Mouse (Mus musculus) stomach, embryonic 14.5 days (tissue): ENCODE measurements at regions not wholly inside any gene's neighbourhood (a gene's known extent, or its start where the extent isn't known, plus 50 kb on each side); places are given as distances from the start of the nearest gene placed in this dataset.

Experiments used
- ATAC-seq: fragments of 200-750 bp; cut with Nextera tagmentation; 2 replicates; pipeline ENCODE4 v1.8.0; 2017; ENCODE audit warnings: low read depth, moderate TSS enrichment; ENCODE audit not compliant: insufficient number of reproducible peaks, insufficient read depth, low FRiP score
- H3K27ac ChIP-seq: fragments of 300-500 bp; sonication (generic); 2 replicates; pipeline ENCODE4 v1.5.1; 2014; ENCODE audit warnings: mild to moderate bottlenecking, low read length, moderate library complexity, mixed read lengths
- H3K27me3 ChIP-seq: fragments of 300-500 bp; sonication (generic); 2 replicates; pipeline ENCODE4 v1.6.1; 2014; ENCODE audit warnings: low read length, control low read depth, mixed read lengths; ENCODE audit not compliant: control insufficient read depth, insufficient read depth
- H3K36me3 ChIP-seq: fragments of 300-500 bp; sonication (generic); 2 replicates; pipeline ENCODE4 v1.6.1; 2014; ENCODE audit warnings: mild to moderate bottlenecking, control low read depth, low read length, moderate library complexity, mixed read lengths; ENCODE audit not compliant: control insufficient read depth, insufficient read depth
- H3K4me1 ChIP-seq: fragments of 300-500 bp; sonication (generic); 2 replicates; pipeline ENCODE4 v1.6.1; 2014; ENCODE audit warnings: low read length, control low read depth, mixed read lengths; ENCODE audit not compliant: control insufficient read depth, insufficient read depth
- H3K4me2 ChIP-seq: fragments of 300-500 bp; sonication (generic); replicated peaks from 2 replicates; pipeline ENCODE4 v1.6.1; 2014; ENCODE audit warnings: low read depth, low read length, control low read depth
- H3K4me3 ChIP-seq: fragments of 300-500 bp; sonication (generic); 2 replicates; pipeline ENCODE4 v1.5.1; 2014; ENCODE audit warnings: low read depth, low read length, control low read depth
- H3K9ac ChIP-seq: fragments of 300-500 bp; sonication (generic); replicated peaks from 2 replicates; pipeline ENCODE4 v1.6.1; 2014; ENCODE audit warnings: low read depth, mild to moderate bottlenecking, control low read depth, low read length, moderate library complexity, mixed read lengths
- H3K9me3 ChIP-seq: fragments of 300-500 bp; sonication (generic); 2 replicates; pipeline ENCODE4 v1.6.1; 2016; ENCODE audit warnings: low read depth, low read length, control low read depth; ENCODE audit not compliant: control insufficient read depth
- WGBS: fragments of 180-500 bp; shearing (Covaris S2); extraction: QIAGEN DNeasy Blood & Tissue Kit; methylation state at CpG from one replicate; pipeline ENCODE4 v1.1.7; 2014; 5-methylcytosine and 5-hydroxymethylcytosine counted together

GRCm38 (mm10) chr9:61670986-61671385 is 243.4 kb downstream of the Rplp1 start:
- Histone ChIP-seq H3K4me2 (no peak overlapping the region), H3K4me1 (no peaks in the 10 kb centered on the region), H3K9ac (no peak overlapping the region), H3K4me3 (no peak overlapping the region), H3K27me3 (no peaks in the 10 kb centered on the region), H3K9me3 (peaks cover 3% of the 10 kb centered on the region; the same call in 1 of the 2 replicates), H3K27ac (no peak overlapping the region), H3K36me3 (no peaks in the 10 kb centered on the region)
- WGBS, result 57% methylated on average over 4 of the region's 4 CpGs
- ATAC-seq, result no peak

- no peak overlapping the region for H3K4me3 ChIP-seq
- no peaks in the 10 kb centered on the region for H3K36me3 ChIP-seq
- no peak overlapping the region for H3K9ac ChIP-seq
- no peak for ATAC-seq
- no peak overlapping the region for H3K4me2 ChIP-seq
- no peaks in the 10 kb centered on the region for H3K4me1 ChIP-seq
- peaks cover 3% of the 10 kb centered on the region; the same call in 1 of the 2 replicates for H3K9me3 ChIP-seq
- no peaks in the 10 kb centered on the region for H3K27me3 ChIP-seq
- 32% methylated on average over 10 of the region's 10 CpGs for WGBS
- H3K27ac ChIP-seq, result no peak overlapping the region
Measured at GRCm38 (mm10) chr9:61669729-61670520, 244.4 kb downstream of the Rplp1 start.

GRCm38 (mm10) chr9:61668723-61669122 is 245.6 kb downstream of the Rplp1 start:
- Histone ChIP-seq H3K27me3 (no peaks in the 10 kb centered on the region), H3K9ac (no peak overlapping the region), H3K36me3 (no peaks in the 10 kb centered on the region), H3K4me2 (no peak overlapping the region), H3K27ac (no peak overlapping the region), H3K9me3 (peaks cover 3% of the 10 kb centered on the region; the same call in 1 of the 2 replicates), H3K4me1 (no peaks in the 10 kb centered on the region), H3K4me3 (no peak overlapping the region)
- 73% methylated on average over 8 of the region's 8 CpGs for WGBS
- ATAC-seq, result no peak

- Histone ChIP-seq H3K4me3 (no peak overlapping the region), H3K9me3 (peaks cover 3% of the 10 kb centered on the region; the same call in 1 of the 2 replicates), H3K36me3 (no peaks in the 10 kb centered on the region), H3K4me2 (no peak overlapping the region), H3K4me1 (no peaks in the 10 kb centered on the region), H3K27me3 (no peaks in the 10 kb centered on the region), H3K9ac (no peak overlapping the region), H3K27ac (no peak overlapping the region)
- ATAC-seq, result no peak
- 90% methylated on average over 1 of the region's 1 CpGs for WGBS
Measured at GRCm38 (mm10) chr9:61668157-61668697, 246.1 kb downstream of the Rplp1 start.

GRCm38 (mm10) chr9:61667453-61668074 is 246.8 kb downstream of the Rplp1 start:
- Histone ChIP-seq H3K36me3 (no peaks in the 10 kb centered on the region), H3K9me3 (peaks cover 3% of the 10 kb centered on the region; the same call in 1 of the 2 replicates), H3K4me2 (no peak overlapping the region), H3K27me3 (no peaks in the 10 kb centered on the region), H3K27ac (no peak overlapping the region), H3K4me1 (no peaks in the 10 kb centered on the region), H3K9ac (no peak overlapping the region), H3K4me3 (no peak overlapping the region)
- no peak for ATAC-seq
- WGBS, result 70% methylated on average over 4 of the region's 4 CpGs

- Histone ChIP-seq H3K9ac (no peak overlapping the region), H3K9me3 (peaks cover 3% of the 10 kb centered on the region; the same call in 1 of the 2 replicates), H3K27ac (no peak overlapping the region), H3K4me1 (no peaks in the 10 kb centered on the region), H3K36me3 (no peaks in the 10 kb centered on the region), H3K4me2 (no peak overlapping the region), H3K4me3 (no peak overlapping the region), H3K27me3 (no peaks in the 10 kb centered on the region)
- WGBS, result 82% methylated on average over 3 of the region's 3 CpGs
- no peak for ATAC-seq
Measured at GRCm38 (mm10) chr9:61666761-61667332, 247.5 kb downstream of the Rplp1 start.

- Histone ChIP-seq H3K36me3 (no peaks in the 10 kb centered on the region), H3K9me3 (no peaks in the 10 kb centered on the region; the same call in 1 of the 2 replicates), H3K4me2 (no peak overlapping the region), H3K9ac (no peak overlapping the region), H3K4me1 (no peaks in the 10 kb centered on the region), H3K27ac (no peak overlapping the region), H3K4me3 (no peak overlapping the region), H3K27me3 (no peaks in the 10 kb centered on the region)
- 73% methylated on average over 6 of the region's 6 CpGs for WGBS
- ATAC-seq, result no peak
Measured at GRCm38 (mm10) chr9:61666118-61666517, 248.2 kb downstream of the Rplp1 start.

GRCm38 (mm10) chr9:61665254-61665653 is 249.1 kb downstream of the Rplp1 start:
- Histone ChIP-seq H3K36me3 (no peaks in the 10 kb centered on the region), H3K4me3 (no peak overlapping the region), H3K9me3 (no peaks in the 10 kb centered on the region), H3K27me3 (no peaks in the 10 kb centered on the region), H3K9ac (no peak overlapping the region), H3K4me2 (no peak overlapping the region), H3K4me1 (no peaks in the 10 kb centered on the region), H3K27ac (no peak overlapping the region)
- no peak for ATAC-seq
- 87% methylated on average over 5 of the region's 5 CpGs for WGBS
